Mouse (Mus musculus) lung, postnatal 0 days (tissue): ENCODE results near the gene Cd163. TPM values are rescaled to one million over a fixed set of nuclear protein-coding genes. Genes with fewer than 3 reads are reported as not detected.

Experiments used
- ATAC-seq: fragments of 200-750 bp; cut with Nextera tagmentation; 2 replicates; pipeline ENCODE4 v1.8.0; 2017; ENCODE audit warnings: moderate library complexity
- DNase-seq: peaks from one replicate; pipeline ENCODE4 v3.0.0-alpha.2; 2016; ENCODE audit warnings: low spot score
- H3K27ac ChIP-seq: fragments of 300-500 bp; sonication (generic); 2 replicates; pipeline ENCODE4 v1.5.1; 2014; ENCODE audit warnings: antibody characterized with exemption, mild to moderate bottlenecking, low read length, mixed read lengths
- H3K27me3 ChIP-seq: fragments of 300-500 bp; sonication (generic); replicated peaks from 2 replicates; pipeline ENCODE4 v1.6.1; 2014; ENCODE audit warnings: low read length, mixed read lengths; ENCODE audit not compliant: insufficient read depth
- H3K36me3 ChIP-seq: fragments of 300-500 bp; sonication (generic); 2 replicates; pipeline ENCODE4 v1.6.1; 2014; ENCODE audit warnings: low read length, mixed read lengths; ENCODE audit not compliant: insufficient read depth
- H3K4me1 ChIP-seq: fragments of 300-500 bp; sonication (generic); 2 replicates; pipeline ENCODE4 v1.6.1; 2014; ENCODE audit warnings: antibody characterized with exemption, low read depth, low read length, mixed read lengths; ENCODE audit not compliant: insufficient read depth
- H3K4me2 ChIP-seq: fragments of 300-500 bp; sonication (generic); replicated peaks from 2 replicates; pipeline ENCODE4 v1.6.1; 2014; ENCODE audit warnings: low read depth, mild to moderate bottlenecking, low read length, moderate library complexity, mixed read lengths
- H3K4me3 ChIP-seq: fragments of 300-500 bp; sonication (generic); 2 replicates; pipeline ENCODE4 v1.5.1; 2014; ENCODE audit warnings: low read depth, low read length
- H3K9ac ChIP-seq: fragments of 300-500 bp; sonication (generic); replicated peaks from 2 replicates; pipeline ENCODE4 v1.6.1; 2014; ENCODE audit warnings: low read depth, mild to moderate bottlenecking
- H3K9me3 ChIP-seq: fragments of 300-500 bp; sonication (generic); 2 replicates; pipeline ENCODE4 v1.6.1; 2016; ENCODE audit warnings: low read length, mixed read lengths
- CTCF ChIP-seq: IDR thresholded peaks from 2 replicates; pipeline ENCODE4 v1.5.1; 2016; ENCODE audit warnings: antibody characterized with exemption, mild to moderate bottlenecking
- EP300 ChIP-seq: IDR thresholded peaks from 2 replicates; pipeline ENCODE4 v1.6.1; 2016; ENCODE audit warnings: antibody characterized with exemption, mild to moderate bottlenecking, control low read depth
- WGBS: fragments of 180-500 bp; shearing (Covaris S2); extraction: QIAGEN DNeasy Blood & Tissue Kit; methylation state at CpG from one replicate; pipeline ENCODE4 v1.1.7; 2014; 5-methylcytosine and 5-hydroxymethylcytosine counted together
- polyA plus RNA-seq: library from polyadenylated mRNA; unstranded; fragments of >200 nt; fragmentation: Nextera tagmentation; extraction: Ambion mirVana; gene quantifications from 2 replicates; pipeline ENCODE4 v1.2.1, GENCODE M21; 2015

Cd163 gene
- polyA plus RNA-seq, 1 experiment from 2014 or later = 0.78 TPM

DNA sequence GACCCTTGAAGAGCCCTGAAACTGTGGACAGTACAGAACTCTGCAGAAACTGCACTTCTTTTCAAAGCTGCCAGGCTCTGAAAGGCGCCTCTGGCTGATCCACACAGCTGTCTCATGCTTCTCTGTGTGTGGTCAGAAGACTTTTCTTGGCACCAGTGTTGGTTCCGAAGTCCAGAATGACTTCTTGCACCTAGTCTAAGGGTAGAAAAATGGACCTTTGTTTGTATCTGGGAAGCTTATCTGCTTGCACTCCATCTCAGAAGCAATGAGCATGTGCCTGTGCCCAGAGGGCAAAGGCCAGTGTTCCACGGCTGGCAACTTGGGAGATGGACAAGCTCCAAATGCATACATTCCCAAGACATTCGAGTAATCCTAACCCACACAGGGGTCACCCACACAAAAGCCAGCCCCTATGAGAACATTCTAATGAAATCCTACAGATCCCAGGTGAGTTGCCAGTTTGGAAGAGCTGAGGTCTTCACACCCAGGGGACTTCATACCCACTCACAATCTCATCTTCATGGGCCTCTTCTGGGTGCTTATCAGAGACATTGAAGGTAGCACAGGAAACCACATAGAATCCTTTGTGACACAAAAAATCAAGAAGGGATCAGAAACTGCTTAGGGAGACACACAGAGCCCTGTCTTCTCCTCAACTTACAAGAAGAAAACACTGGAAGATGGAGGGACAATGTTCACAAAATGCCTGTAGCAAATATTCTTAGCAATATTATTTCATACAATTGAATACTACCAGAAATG lies 73.2 kb downstream of the Cd163 start:
- Histone ChIP-seq H3K36me3 (no peaks in the 10 kb centered on the region), H3K27me3 (no peaks in the 10 kb centered on the region), H3K9me3 (no peaks in the 10 kb centered on the region), H3K4me2 (no peak overlapping the region), H3K9ac (no peak overlapping the region), H3K27ac (no peak overlapping the region), H3K4me1 (no peaks in the 10 kb centered on the region), H3K4me3 (no peak overlapping the region)
- 54% methylated on average over 4 of the region's 4 CpGs for WGBS
- TF ChIP-seq CTCF = no peak
- TF ChIP-seq EP300 = no peak
- no peak for ATAC-seq
- no peak for DNase-seq

DNA sequence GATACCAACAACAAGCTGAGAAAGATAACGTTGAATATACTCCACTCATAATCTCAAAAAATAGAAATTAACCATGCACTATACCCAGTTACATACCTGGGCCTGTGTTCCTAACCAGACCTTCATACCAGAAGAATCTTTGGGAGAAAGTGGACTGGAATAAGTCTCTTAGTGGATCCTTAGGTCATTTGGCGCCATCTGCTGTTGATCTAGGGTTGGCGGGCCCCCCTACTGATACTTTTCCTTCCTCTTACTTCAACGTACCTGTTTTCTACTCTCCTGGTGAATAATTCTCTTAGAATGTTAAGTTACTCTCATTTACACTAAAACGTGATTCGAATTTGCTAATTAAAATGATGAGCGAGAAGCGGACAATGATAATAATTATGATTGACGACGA lies 74.9 kb downstream of the Cd163 start:
- ATAC-seq (no peak), DNase-seq (peak; percentile 67)
- Histone ChIP-seq H3K9ac (no peak overlapping the region), H3K4me1 (no peaks in the 10 kb centered on the region), H3K4me2 (no peak overlapping the region), H3K27me3 (no peaks in the 10 kb centered on the region), H3K9me3 (no peaks in the 10 kb centered on the region), H3K4me3 (no peak overlapping the region), H3K27ac (no peak overlapping the region), H3K36me3 (no peaks in the 10 kb centered on the region)
- WGBS = 28% methylated on average over 10 of the region's 10 CpGs
- TF ChIP-seq CTCF = peak; percentile 72
- no peak for TF ChIP-seq EP300

Other genes starting within 250 kb of the Cd163 start
- not detected in 2 replicates for gene Vmn2r27, start 72.8 kb upstream of the Cd163 start, polyA plus RNA-seq
- 28.5 and 29.2 TPM in 2 replicates for gene Pex5, start 110.4 kb downstream of the Cd163 start, polyA plus RNA-seq
- 0.31 and 0.88 TPM in 2 replicates for gene Clstn3, start 160.1 kb downstream of the Cd163 start, polyA plus RNA-seq
- 1.5 and 2.2 TPM in 2 replicates for gene C1rl, start 188.5 kb downstream of the Cd163 start, polyA plus RNA-seq
- 23.2 and 24.7 TPM in 2 replicates for gene C1ra, start 207.7 kb downstream of the Cd163 start, polyA plus RNA-seq
- gene C1s1, start 237.7 kb downstream of the Cd163 start, polyA plus RNA-seq = 18.7 and 18.8 TPM in 2 replicates